Mouse (Mus musculus): ENCODE measurements around the gene BC030867. TPM values are rescaled to one million over a fixed set of nuclear protein-coding genes. Genes with fewer than 3 reads are reported as not detected.

Gene BC030867
- total RNA-seq, 2 experiments from 2014 or later = 8.6 to 26.7 TPM

- ATAC-seq (replicated peaks; ENCODE audit: poor library complexity, severe bottlenecking) = no peak
Observed at GRCm38 (mm10) chr11:102288027-102288804, 39.5 kb downstream of the BC030867 start.

GRCm38 (mm10) chr11:102288913-102289312 is 40.2 kb downstream of the BC030867 start:
- ATAC-seq (replicated peaks; ENCODE audit: poor library complexity, severe bottlenecking) = no peak

- no peak for ATAC-seq (replicated peaks; ENCODE audit: poor library complexity, severe bottlenecking)
Observed at GRCm38 (mm10) chr11:102289511-102290100, 40.9 kb downstream of the BC030867 start.

- ATAC-seq (replicated peaks; ENCODE audit: poor library complexity, severe bottlenecking) = no peak
Observed at GRCm38 (mm10) chr11:102290141-102290540, 41.5 kb downstream of the BC030867 start.

GRCm38 (mm10) chr11:102291051-102291535 is 42.4 kb downstream of the BC030867 start:
- ATAC-seq (replicated peaks; ENCODE audit: poor library complexity, severe bottlenecking) = no peak

GRCm38 (mm10) chr11:102293971-102294370 is 45.3 kb downstream of the BC030867 start:
- ATAC-seq (replicated peaks; ENCODE audit: poor library complexity, severe bottlenecking) = no peak

GRCm38 (mm10) chr11:102294416-102294815 is 45.7 kb downstream of the BC030867 start:
- no peak for ATAC-seq (replicated peaks; ENCODE audit: poor library complexity, severe bottlenecking)

- peak; percentile 28 for ATAC-seq (replicated peaks; ENCODE audit: poor library complexity, severe bottlenecking)
Observed at GRCm38 (mm10) chr11:102294887-102295597, 46.4 kb downstream of the BC030867 start.

- ATAC-seq (replicated peaks; ENCODE audit: poor library complexity, severe bottlenecking) = 0 out of 2 replicates have a peak, but pooled peaks have one; percentile 4
Observed at GRCm38 (mm10) chr11:102295598-102296471, 47.2 kb downstream of the BC030867 start.

- peak; percentile 84 for ATAC-seq (replicated peaks; ENCODE audit: poor library complexity, severe bottlenecking)
Observed at GRCm38 (mm10) chr11:102296491-102297472, 48.1 kb downstream of the BC030867 start, which contains the start of gene Atxn7l3. TSS of gene Atxn7l3 (minus strand) at chr11:102296631.

GRCm38 (mm10) chr11:102297577-102298556 is 49.2 kb downstream of the BC030867 start:
- ATAC-seq (replicated peaks; ENCODE audit: poor library complexity, severe bottlenecking) = no peak

GRCm38 (mm10) chr11:102299839-102300238 is 51.2 kb downstream of the BC030867 start:
- no peak for ATAC-seq (replicated peaks; ENCODE audit: poor library complexity, severe bottlenecking)

GRCm38 (mm10) chr11:102304141-102304540 is 55.5 kb downstream of the BC030867 start:
- no peak for ATAC-seq (replicated peaks; ENCODE audit: poor library complexity, severe bottlenecking)

GRCm38 (mm10) chr11:102305359-102305758 is 56.7 kb downstream of the BC030867 start:
- ATAC-seq (replicated peaks; ENCODE audit: poor library complexity, severe bottlenecking) = no peak

GRCm38 (mm10) chr11:102308104-102308503 is 59.4 kb downstream of the BC030867 start:
- ATAC-seq (replicated peaks; ENCODE audit: poor library complexity, severe bottlenecking) = no peak

GRCm38 (mm10) chr11:102308979-102309378 is 60.3 kb downstream of the BC030867 start:
- peak; percentile 96 for ATAC-seq (replicated peaks; ENCODE audit: poor library complexity, severe bottlenecking)

- no peak for ATAC-seq (replicated peaks; ENCODE audit: poor library complexity, severe bottlenecking)
Observed at GRCm38 (mm10) chr11:102309821-102310617, 61.3 kb downstream of the BC030867 start.
